Mouse (Mus musculus) myocyte (in vitro differentiated cells): ENCODE measurements around the gene Rnase4. TPM values are rescaled to one million over a fixed set of nuclear protein-coding genes. Genes with fewer than 3 reads are reported as not detected.

ENCODE experiments used
- H3K27me3 ChIP-seq: one replicate; pipeline ENCODE4 v1.6.1; 2011; ENCODE audit not compliant: control insufficient read depth, insufficient read depth, insufficient read length
- H3K36me3 ChIP-seq: one replicate; pipeline ENCODE4 v1.6.1; 2011; ENCODE audit not compliant: control insufficient read depth, insufficient read depth
- H3K4me2 ChIP-seq: one replicate; pipeline ENCODE4 v1.6.1; 2011; ENCODE audit warnings: low read depth, control low read depth
- H3K4me3 ChIP-seq: one replicate; pipeline ENCODE4 v1.5.1; 2011; ENCODE audit warnings: mild to moderate bottlenecking, control low read depth, moderate library complexity
- H3K79me2 ChIP-seq: one replicate; pipeline ENCODE4 v1.6.1; 2011; ENCODE audit not compliant: control insufficient read depth, insufficient read depth
- H3ac ChIP-seq: one replicate; pipeline ENCODE4 v1.6.1; 2011; ENCODE audit not compliant: control insufficient read depth, insufficient read length
- CEBPB ChIP-seq: IDR thresholded peaks from 2 replicates; pipeline ENCODE4 v1.6.1; 2011; ENCODE audit warnings: mild to moderate bottlenecking, moderate library complexity; ENCODE audit not compliant: poor library complexity, insufficient read depth, severe bottlenecking
- E2F4 ChIP-seq: IDR thresholded peaks from one replicate; pipeline ENCODE4 v1.6.1; 2011; ENCODE audit warnings: mild to moderate bottlenecking, control low read depth, moderate library complexity; ENCODE audit not compliant: insufficient read depth
- MAX ChIP-seq: IDR thresholded peaks from one replicate; pipeline ENCODE4 v1.6.1; 2011; ENCODE audit warnings: low read depth, mild to moderate bottlenecking, control low read depth
- MYOD1 ChIP-seq, 3 experiments: IDR thresholded peaks; one replicate each; pipeline ENCODE4 v1.6.1; 2011; ENCODE audit warnings: control low read depth in 2 of 3, low read depth in 2 of 3, mild to moderate bottlenecking in 2 of 3, moderate library complexity in 1 of 3; ENCODE audit not compliant: insufficient read length in 2 of 3, control insufficient read depth in 1 of 3
- MYOG ChIP-seq, 3 experiments: IDR thresholded peaks; one replicate each; pipeline ENCODE4 v1.6.1; 2011; ENCODE audit warnings: control low read depth in 2 of 3, low read depth in 2 of 3, mild to moderate bottlenecking in 2 of 3; ENCODE audit not compliant: insufficient read length in 2 of 3, control insufficient read depth in 1 of 3, insufficient read depth in 1 of 3
- POLR2A ChIP-seq: IDR thresholded peaks from one replicate; pipeline ENCODE4 v1.6.1; 2011; ENCODE audit warnings: low read depth, mild to moderate bottlenecking, control low read depth, moderate library complexity; ENCODE audit not compliant: insufficient read length
- POLR2AphosphoS2 ChIP-seq: IDR thresholded peaks from one replicate; pipeline ENCODE4 v1.6.1; 2011; ENCODE audit warnings: low read depth, control low read depth; ENCODE audit not compliant: insufficient read length
- REST ChIP-seq: IDR thresholded peaks from one replicate; pipeline ENCODE4 v1.6.1; 2011; ENCODE audit warnings: mild to moderate bottlenecking, control low read depth, moderate library complexity; ENCODE audit not compliant: insufficient read depth, insufficient read length
- SRF ChIP-seq: IDR thresholded peaks from one replicate; pipeline ENCODE4 v1.6.1; 2011; ENCODE audit warnings: low read depth; ENCODE audit not compliant: control insufficient read depth, insufficient read length
- TCF12 ChIP-seq: IDR thresholded peaks from one replicate; pipeline ENCODE4 v1.6.1; 2011; ENCODE audit warnings: mild to moderate bottlenecking, control low read depth; ENCODE audit not compliant: poor library complexity, insufficient read depth, severe bottlenecking
- TCF3 ChIP-seq: IDR thresholded peaks from one replicate; pipeline ENCODE4 v1.6.1; 2011; ENCODE audit warnings: low read depth, control low read depth; ENCODE audit not compliant: insufficient read length
- USF1 ChIP-seq: IDR thresholded peaks from one replicate; pipeline ENCODE4 v1.6.1; 2011; ENCODE audit warnings: low read depth, mild to moderate bottlenecking, control low read depth, moderate library complexity
- polyA plus RNA-seq: library from polyadenylated mRNA; unstranded; fragments of >200 nt; fragmentation: generic; extraction: Trizol; gene quantifications from one replicate; pipeline ENCODE4 v1.2.1, GENCODE M21; 2012; ENCODE audit warnings: missing spikeins

The Rnase4 gene
- polyA plus RNA-seq, 1 experiment = 17.8 TPM

GRCm38 (mm10) chr14:51068956-51069355 lies 21.9 kb upstream of the Rnase4 start:
- no peak overlapping the region for H3K4me2 ChIP-seq
- H3ac ChIP-seq = no peak overlapping the region
- H3K36me3 ChIP-seq = no peaks in the 10 kb centered on the region
- TF ChIP-seq CEBPB (no peak), E2F4 (no peak), POLR2A (no peak), TCF3 (no peak), TCF12 (no peak), MAX (no peak), SRF (no peak), USF1 (no peak), POLR2AphosphoS2 (no peak), MYOG (IDR thresholded peaks at IDR 0.05; ENCODE audit: control insufficient read depth in 1 of 3, insufficient read depth in 1 of 3, insufficient read length in 2 of 3, low read depth in 2 of 3) (no peak), MYOD1 (IDR thresholded peaks at IDR 0.05; ENCODE audit: control insufficient read depth in 1 of 3, insufficient read length in 2 of 3, low read depth in 2 of 3) (no peak), REST (no peak)
- no peaks in the 10 kb centered on the region for H3K27me3 ChIP-seq
- no peaks in the 10 kb centered on the region for H3K79me2 ChIP-seq
- H3K4me3 ChIP-seq = no peak overlapping the region

GRCm38 (mm10) chr14:51069617-51070016 lies 21.3 kb upstream of the Rnase4 start:
- no peaks in the 10 kb centered on the region for H3K36me3 ChIP-seq
- no peak overlapping the region for H3K4me3 ChIP-seq
- no peak for TF ChIP-seq SRF
- TF ChIP-seq MYOG (IDR thresholded peaks at IDR 0.05; ENCODE audit: control insufficient read depth in 1 of 3, insufficient read depth in 1 of 3, insufficient read length in 2 of 3, low read depth in 2 of 3) = no peak
- TF ChIP-seq E2F4 = no peak
- TF ChIP-seq POLR2AphosphoS2 = no peak
- no peak for TF ChIP-seq MAX
- no peak for TF ChIP-seq TCF3
- TF ChIP-seq CEBPB = no peak
- TF ChIP-seq POLR2A = no peak
- TF ChIP-seq TCF12 = no peak
- TF ChIP-seq REST = no peak
- no peak for TF ChIP-seq MYOD1 (IDR thresholded peaks at IDR 0.05; ENCODE audit: control insufficient read depth in 1 of 3, insufficient read length in 2 of 3, low read depth in 2 of 3)
- TF ChIP-seq USF1 = no peak
- H3ac ChIP-seq = no peak overlapping the region
- no peak overlapping the region for H3K4me2 ChIP-seq
- H3K79me2 ChIP-seq = no peaks in the 10 kb centered on the region
- H3K27me3 ChIP-seq = no peaks in the 10 kb centered on the region

GRCm38 (mm10) chr14:51074335-51074734 lies 16.5 kb upstream of the Rnase4 start, which contains the start of gene Olfr750:
Olfr750 (minus strand) TSS chr14:51074435.
- no peaks in the 10 kb centered on the region for H3K79me2 ChIP-seq
- no peak within 1 kb of the TSS for H3K4me2 ChIP-seq
- TF ChIP-seq MYOG (IDR thresholded peaks at IDR 0.05; ENCODE audit: control insufficient read depth in 1 of 3, insufficient read depth in 1 of 3, insufficient read length in 2 of 3, low read depth in 2 of 3) (no peak), MYOD1 (IDR thresholded peaks at IDR 0.05; ENCODE audit: control insufficient read depth in 1 of 3, insufficient read length in 2 of 3, low read depth in 2 of 3) (no peak), USF1 (no peak), POLR2A (no peak), MAX (no peak)
- no peak within 1 kb of the TSS for H3ac ChIP-seq
- H3K4me3 ChIP-seq = no peak within 1 kb of the TSS
- H3K36me3 ChIP-seq = no peaks in the 10 kb centered on the region
- H3K27me3 ChIP-seq = no peaks in the 10 kb centered on the region

- TF ChIP-seq MYOG (IDR thresholded peaks at IDR 0.05; ENCODE audit: control insufficient read depth in 1 of 3, insufficient read depth in 1 of 3, insufficient read length in 2 of 3, low read depth in 2 of 3) (no peak), POLR2AphosphoS2 (no peak), SRF (no peak)
Measured at GRCm38 (mm10) chr14:51079180-51079579, 11.7 kb upstream of the Rnase4 start.

GRCm38 (mm10) chr14:51081035-51081434 lies 9.8 kb upstream of the Rnase4 start:
- H3K4me3 ChIP-seq = no peak overlapping the region

More at GRCm38 (mm10) chr14:51079180-51079579, 11.7 kb upstream of the Rnase4 start:
- H3K4me3 ChIP-seq = no peak overlapping the region
- no peaks in the 10 kb centered on the region for H3K79me2 ChIP-seq
- H3K27me3 ChIP-seq = no peaks in the 10 kb centered on the region
- no peaks in the 10 kb centered on the region for H3K36me3 ChIP-seq
- H3K4me2 ChIP-seq = no peak overlapping the region
- H3ac ChIP-seq = no peak overlapping the region

More at GRCm38 (mm10) chr14:51081035-51081434, 9.8 kb upstream of the Rnase4 start:
- H3K27me3 ChIP-seq = no peaks in the 10 kb centered on the region
- no peak overlapping the region for H3ac ChIP-seq
- no peaks in the 10 kb centered on the region for H3K79me2 ChIP-seq
- no peaks in the 10 kb centered on the region for H3K36me3 ChIP-seq
- TF ChIP-seq MYOD1 (IDR thresholded peaks at IDR 0.05; ENCODE audit: control insufficient read depth in 1 of 3, insufficient read length in 2 of 3, low read depth in 2 of 3) (no peak), SRF (no peak), MYOG (IDR thresholded peaks at IDR 0.05; ENCODE audit: control insufficient read depth in 1 of 3, insufficient read depth in 1 of 3, insufficient read length in 2 of 3, low read depth in 2 of 3) (no peak), TCF12 (no peak), TCF3 (no peak), POLR2AphosphoS2 (no peak), E2F4 (no peak), POLR2A (no peak), USF1 (no peak), CEBPB (no peak), MAX (no peak), REST (no peak)
- no peak overlapping the region for H3K4me2 ChIP-seq
